Mouse (Mus musculus): Measurements from ENCODE around the gene Plxnc1.

The Plxnc1 gene

DNA sequence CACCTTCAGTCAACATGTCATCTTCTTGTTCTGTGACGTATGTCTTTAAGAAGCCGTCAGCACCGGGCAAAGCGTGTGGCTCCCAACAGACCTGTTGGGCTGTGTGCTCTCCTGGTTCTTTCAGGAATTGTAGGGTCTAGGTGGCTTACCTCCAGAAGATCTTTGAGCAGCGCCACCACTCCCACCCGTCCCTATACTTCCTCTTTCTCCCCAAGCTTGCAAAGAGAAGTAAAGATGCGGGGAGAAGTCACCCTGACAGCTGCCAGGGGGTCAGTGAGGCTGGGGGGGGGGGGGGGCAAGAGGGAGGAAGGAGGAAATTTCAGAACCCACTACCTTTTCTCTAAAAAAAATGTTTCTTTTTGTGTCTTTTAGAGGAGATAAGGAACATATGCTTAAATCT lies 22.2 kb upstream of the Plxnc1 start:
- TF ChIP-seq GATA4 (IDR thresholded peaks at IDR 0.05; ENCODE audit: insufficient replicate concordance, low read length): no peak

GRCm38 (mm10) chr10:94965093-94965492 lies 20.5 kb upstream of the Plxnc1 start:
- TF ChIP-seq GATA4 (IDR thresholded peaks at IDR 0.05; ENCODE audit: insufficient replicate concordance, low read length): no peak

DNA sequence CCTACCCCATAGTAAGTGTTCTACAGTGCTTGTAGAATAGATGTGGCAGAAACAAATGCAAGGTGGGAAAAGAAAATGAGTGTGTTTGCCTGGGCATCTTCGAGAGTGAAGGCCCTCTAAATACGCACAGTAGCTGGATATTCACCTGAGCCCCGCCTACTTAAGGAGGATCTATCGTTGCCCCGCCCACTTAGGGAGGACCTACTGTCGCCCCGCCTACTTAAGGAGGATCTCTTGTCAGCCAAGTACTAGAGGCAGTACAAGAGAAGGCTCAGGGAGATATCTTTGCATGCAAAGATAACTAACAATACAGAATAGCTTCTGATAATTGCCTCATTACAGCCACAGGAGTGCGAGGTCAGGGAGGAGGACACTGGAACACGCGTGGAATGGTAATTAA lies 17.4 kb upstream of the Plxnc1 start:
- TF ChIP-seq GATA4 (IDR thresholded peaks at IDR 0.05; ENCODE audit: insufficient replicate concordance, low read length): no peak

DNA sequence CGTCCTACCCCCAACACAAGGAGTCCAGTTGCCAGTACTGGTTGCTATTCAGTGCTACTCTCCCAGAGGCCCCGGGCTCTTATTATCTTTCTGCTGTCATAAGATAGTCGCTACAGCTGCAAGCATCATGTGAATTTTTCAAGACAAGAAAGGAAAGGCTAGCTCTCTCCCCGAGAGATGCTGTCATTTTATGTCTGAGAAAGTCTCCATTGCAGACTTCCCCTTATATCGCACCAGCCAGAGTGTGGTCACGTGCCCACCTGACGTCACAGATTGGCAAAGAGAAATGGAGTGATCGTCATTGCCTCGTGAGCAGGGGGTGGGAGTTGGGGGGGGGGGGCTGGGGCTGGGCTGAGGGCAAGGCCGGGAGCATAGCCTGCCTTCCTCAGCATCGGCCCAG lies 16.6 kb upstream of the Plxnc1 start:
- no peak for TF ChIP-seq GATA4 (IDR thresholded peaks at IDR 0.05; ENCODE audit: insufficient replicate concordance, low read length)

DNA sequence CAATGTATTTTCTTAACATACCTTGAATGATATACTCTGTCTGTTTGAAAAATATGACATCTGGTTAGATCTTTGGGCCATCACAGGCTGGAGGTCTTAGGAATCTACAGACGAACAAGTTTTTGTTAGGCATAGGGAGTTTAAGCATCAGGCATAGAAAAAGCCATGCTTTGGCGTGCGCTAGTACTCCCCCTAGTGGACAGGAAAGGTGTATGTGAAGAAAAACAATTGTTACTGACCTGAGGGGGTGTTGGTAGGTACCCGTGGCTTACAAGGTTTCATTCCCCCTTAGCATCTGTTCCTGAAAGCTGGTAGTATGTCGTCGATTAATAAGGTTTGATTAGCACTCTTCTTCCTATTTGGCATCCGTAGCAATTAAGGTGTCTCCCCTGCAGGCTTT lies 13.7 kb upstream of the Plxnc1 start:
- no peak for TF ChIP-seq GATA4 (IDR thresholded peaks at IDR 0.05; ENCODE audit: insufficient replicate concordance, low read length)

- no peak for TF ChIP-seq GATA4 (IDR thresholded peaks at IDR 0.05; ENCODE audit: insufficient replicate concordance, low read length)
Observed at GRCm38 (mm10) chr10:94957705-94958104, 13.1 kb upstream of the Plxnc1 start.

GRCm38 (mm10) chr10:94947915-94948675 lies 3.5 kb upstream of the Plxnc1 start:
- no peak for TF ChIP-seq GATA4 (IDR thresholded peaks at IDR 0.05; ENCODE audit: insufficient replicate concordance, low read length)

DNA sequence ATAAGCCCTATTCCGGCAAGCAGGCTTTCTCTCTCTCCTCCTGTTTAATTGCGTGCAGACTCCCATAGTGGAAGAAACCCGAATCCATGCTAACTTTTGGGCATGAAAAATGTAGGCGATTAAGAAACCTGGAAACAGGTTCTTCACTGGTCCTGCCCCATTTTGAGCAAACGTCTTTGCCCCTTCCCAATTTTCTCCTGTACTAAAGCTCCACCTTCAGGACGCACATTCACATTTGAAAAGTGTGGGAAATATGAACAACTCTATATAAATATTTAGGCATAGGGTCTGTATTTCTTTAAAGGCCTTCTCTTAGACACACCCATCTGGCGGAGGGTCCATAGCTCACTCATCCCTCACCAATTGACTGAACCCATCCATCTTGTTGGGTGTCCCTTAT lies 2.8 kb upstream of the Plxnc1 start:
- TF ChIP-seq GATA4 (IDR thresholded peaks at IDR 0.05; ENCODE audit: insufficient replicate concordance, low read length): no peak

DNA sequence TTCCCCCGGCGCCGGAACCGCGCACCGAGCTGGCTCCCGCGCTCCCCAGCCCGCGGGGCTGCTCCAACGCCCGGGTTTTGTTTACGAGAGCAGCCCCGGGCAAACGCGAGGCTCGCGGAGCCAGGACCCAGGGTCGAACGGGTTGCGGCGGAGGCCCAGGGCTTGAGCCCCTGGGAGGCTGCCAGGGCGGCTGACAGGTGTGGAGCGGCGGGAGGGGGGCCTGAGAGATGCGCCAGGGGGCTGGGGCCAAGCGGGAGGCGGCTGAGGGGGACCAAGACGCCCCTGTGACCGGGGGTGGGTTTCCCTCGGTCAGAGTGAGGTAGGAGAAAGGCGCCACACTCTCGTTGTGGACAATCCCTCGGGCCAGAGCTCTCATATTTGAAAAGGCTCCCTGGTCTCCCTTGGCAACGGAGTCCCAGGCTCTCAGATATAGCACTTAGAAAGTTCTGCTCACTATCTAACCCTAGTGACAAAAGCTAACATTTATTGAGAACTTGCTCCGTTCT lies 624 bp upstream of the Plxnc1 start:
- TF ChIP-seq GATA4 (IDR thresholded peaks at IDR 0.05; ENCODE audit: insufficient replicate concordance, low read length): no peak

DNA sequence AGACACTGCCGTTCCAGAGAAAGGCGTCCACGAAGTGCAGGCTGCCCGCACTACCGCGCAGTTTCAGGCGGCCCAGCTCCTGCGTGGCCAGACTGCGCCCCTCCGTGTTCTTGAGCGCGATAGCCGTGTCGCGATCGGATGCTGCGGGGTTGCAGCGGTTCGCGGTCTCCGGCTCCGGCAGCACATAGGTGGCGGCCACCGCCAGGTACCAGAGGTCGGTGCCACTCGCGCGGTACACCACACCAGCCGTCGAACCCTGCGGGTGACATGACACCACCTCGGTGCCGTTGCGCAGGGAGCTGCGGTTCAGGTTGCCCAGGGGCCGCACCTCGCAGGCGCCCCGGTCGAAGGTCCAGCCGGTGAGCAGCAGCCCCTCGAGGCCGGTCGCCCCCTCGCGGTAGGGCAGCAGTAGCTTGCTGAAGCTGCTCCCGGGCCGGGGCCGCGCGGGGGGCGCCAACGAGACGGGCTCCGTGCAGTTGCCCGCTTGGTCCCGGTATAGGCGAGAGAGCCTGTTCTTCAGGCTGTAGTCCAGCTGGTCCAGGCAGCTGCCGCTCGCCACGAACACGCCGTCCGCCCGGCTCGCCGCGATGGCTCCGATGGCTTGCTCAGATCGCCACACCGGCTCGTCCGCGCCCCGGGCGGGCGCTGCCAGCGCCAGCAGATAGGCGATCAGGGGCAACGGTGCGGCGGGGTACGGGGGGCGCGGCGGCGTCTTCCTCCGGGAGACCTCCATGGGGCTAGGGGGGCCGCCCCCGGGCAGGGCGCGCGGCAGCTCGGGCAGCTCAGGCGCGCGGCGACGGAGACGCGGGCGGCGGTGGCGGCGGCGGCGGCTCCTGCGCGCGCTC lies 567 bp downstream of the Plxnc1 start:
- no peak for TF ChIP-seq GATA4 (IDR thresholded peaks at IDR 0.05; ENCODE audit: insufficient replicate concordance, low read length)

GRCm38 (mm10) chr10:94943401-94943845 lies 1.2 kb downstream of the Plxnc1 start:
- no peak for TF ChIP-seq GATA4 (IDR thresholded peaks at IDR 0.05; ENCODE audit: insufficient replicate concordance, low read length)

GRCm38 (mm10) chr10:94942449-94943041 lies 2.1 kb downstream of the Plxnc1 start:
- TF ChIP-seq GATA4 (IDR thresholded peaks at IDR 0.05; ENCODE audit: insufficient replicate concordance, low read length): no peak

GRCm38 (mm10) chr10:94941551-94941950 lies 3.1 kb downstream of the Plxnc1 start:
- no peak for TF ChIP-seq GATA4 (IDR thresholded peaks at IDR 0.05; ENCODE audit: insufficient replicate concordance, low read length)

GRCm38 (mm10) chr10:94940786-94941185 lies 3.8 kb downstream of the Plxnc1 start:
- TF ChIP-seq GATA4 (IDR thresholded peaks at IDR 0.05; ENCODE audit: insufficient replicate concordance, low read length): no peak

- TF ChIP-seq GATA4 (IDR thresholded peaks at IDR 0.05; ENCODE audit: insufficient replicate concordance, low read length): no peak
Observed at GRCm38 (mm10) chr10:94940061-94940460, 4.6 kb downstream of the Plxnc1 start.

DNA sequence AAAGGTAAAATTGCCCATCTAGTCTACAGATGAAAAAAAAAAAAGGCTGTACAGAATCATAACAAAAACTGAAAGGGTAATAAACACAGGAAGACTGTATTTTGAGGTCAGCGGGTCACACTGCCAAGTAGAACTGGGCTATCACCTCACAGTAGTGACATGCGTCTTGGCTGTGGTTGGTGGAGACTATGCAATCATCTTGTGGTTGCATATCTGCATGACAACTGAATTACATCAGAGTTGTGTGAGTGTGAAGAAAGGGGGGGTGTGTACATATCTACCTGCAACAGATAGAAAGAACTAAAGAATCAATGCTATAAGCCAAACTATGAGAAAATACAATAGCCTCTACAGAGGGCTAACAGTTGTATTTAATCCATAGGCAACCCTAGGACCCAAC lies 5.7 kb downstream of the Plxnc1 start:
- TF ChIP-seq GATA4 (IDR thresholded peaks at IDR 0.05; ENCODE audit: insufficient replicate concordance, low read length): no peak

Data from liver, adult (tissue).